Mouse (Mus musculus): ENCODE results near the gene Lsm2.
"Not testable (repeated sequence)": the region's sequence is repeated elsewhere in the genome, so short reads cannot be mapped to it uniquely, and the experiment has no call there.

Lsm2 gene

DNA sequence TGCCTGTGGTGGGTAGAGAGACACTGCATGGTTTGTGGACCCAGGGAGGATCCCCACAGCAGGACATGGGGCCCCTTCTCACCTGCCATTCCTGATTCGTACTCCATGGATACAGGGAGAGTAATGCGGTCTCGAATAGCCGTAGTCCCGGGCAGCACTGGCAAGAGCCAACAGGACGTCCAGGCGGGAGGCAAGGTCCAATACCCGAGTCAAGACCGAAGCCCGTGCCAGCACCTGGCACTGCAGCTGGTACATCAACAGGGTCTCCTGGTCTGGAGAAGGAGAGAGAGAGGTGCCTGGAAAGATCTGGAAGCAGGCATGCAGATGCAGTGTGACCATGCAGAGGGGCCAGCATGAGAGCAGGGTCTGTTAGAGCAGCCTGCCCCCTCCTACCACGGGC is 49.6 kb downstream of the Lsm2 start:
- no peak for DNase-seq (ENCODE audit: low read depth, low spot score)

DNA sequence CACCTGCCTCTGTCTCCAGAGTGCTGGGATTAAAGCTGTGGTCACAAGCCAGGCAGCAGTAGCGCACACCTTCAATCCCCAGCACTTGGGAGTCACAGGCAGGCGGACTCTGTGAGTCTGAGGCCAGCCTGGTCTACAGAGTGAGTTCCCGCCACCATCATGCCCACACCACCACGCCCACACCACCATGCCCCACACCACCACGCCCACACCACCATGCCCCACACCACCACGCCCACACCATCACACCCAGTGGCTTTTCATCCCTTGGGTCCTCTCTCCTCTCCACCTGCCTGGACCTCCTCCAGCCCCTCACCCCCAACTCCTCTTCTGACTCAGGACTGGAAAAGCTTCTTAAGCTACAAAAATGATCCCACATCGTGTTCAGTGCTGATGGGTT is 50.2 kb downstream of the Lsm2 start:
- DNase-seq (ENCODE audit: low read depth, low spot score): no peak

DNA sequence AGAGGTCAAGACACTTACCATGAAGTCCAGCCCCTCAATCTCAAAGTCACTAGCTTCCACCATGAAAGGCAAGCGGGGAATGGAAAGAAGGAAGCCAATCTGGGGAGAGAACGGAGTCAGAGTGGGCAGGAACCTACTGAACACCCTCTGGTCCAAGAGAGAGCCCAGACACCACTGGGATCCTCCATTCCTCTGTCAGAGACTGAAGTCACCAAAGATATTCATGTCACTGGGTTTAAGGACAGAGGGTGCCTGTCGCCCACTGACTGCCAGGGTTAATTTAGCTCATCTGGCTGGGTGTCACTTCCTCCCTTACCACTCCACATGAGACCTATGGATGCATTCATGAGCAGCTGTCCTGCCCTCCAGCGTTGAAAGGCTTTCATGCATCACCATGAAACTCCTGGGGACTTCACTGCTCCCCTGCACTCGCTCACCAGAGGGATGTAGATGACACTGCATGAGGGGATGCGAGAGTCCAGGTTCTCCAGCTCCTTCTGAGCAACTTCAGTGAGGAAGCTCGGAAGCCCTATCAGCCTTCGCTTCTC is 50.7 kb downstream of the Lsm2 start:
- no peak for DNase-seq (ENCODE audit: low read depth, low spot score)

DNA sequence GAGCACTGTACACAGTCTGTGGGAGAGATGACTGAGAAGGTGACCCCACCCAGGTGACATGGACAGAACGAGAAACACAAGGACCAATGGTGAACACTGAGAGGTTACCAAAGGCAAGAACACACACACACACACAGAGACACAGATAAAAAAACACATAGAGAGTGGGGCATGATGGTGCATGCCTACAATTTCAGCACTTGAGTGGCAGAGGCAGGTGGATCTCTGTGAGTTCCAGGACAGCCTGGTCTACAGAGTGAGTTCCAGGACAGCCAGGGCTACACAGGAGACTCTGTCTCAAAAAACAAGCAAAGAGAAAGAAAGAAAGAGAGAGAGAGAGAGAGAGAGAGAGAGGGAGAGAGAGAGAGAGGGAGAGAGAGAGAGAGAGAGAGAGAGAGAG is 52.0 kb downstream of the Lsm2 start:
- not testable (repeated sequence) for DNase-seq (ENCODE audit: low read depth, low spot score)

DNA sequence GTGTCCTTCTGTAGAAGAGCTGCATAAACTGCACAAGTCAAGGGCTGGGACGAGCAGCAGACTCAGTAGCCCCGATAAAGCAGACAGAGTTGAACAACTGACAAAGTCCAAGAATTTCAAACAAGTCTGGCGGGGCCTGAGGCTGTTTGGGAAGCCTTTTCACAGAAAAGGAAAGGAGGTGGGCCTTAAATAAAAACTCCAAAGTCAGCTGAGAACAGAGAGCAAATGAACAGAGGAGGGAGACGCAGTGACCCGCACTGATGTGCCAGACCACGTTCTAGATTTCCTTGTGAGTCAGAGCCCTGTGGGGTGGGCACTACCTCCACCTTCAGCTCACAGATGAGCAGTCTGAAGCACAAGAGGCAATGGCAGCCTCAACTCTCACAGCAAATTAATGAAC is 53.2 kb downstream of the Lsm2 start:
- DNase-seq (ENCODE audit: low read depth, low spot score): no peak
